Mouse (Mus musculus) kidney, adult 2 months (tissue): ENCODE measurements around the gene Rassf3. TPM values are rescaled to one million over a fixed set of nuclear protein-coding genes. Genes with fewer than 3 reads are reported as not detected.

ENCODE experiments used
- DNase-seq: peaks from one replicate; pipeline ENCODE4 v3.0.0; 2021
- H3K27ac ChIP-seq: fragments of 200-500 bp; 2 replicates; pipeline ENCODE4 v1.5.1; 2012; ENCODE audit warnings: low read depth, low read length, control low read depth, inconsistent platforms; ENCODE audit not compliant: insufficient read depth
- H3K27me3 ChIP-seq: fragments of 200-500 bp; replicated peaks from 2 replicates; pipeline ENCODE4 v1.6.1; 2012; ENCODE audit warnings: mild to moderate bottlenecking, moderate library complexity, low read length, inconsistent platforms; ENCODE audit not compliant: control insufficient read depth, insufficient read depth
- H3K36me3 ChIP-seq: fragments of 200-500 bp; 2 replicates; pipeline ENCODE4 v1.6.1; 2012; ENCODE audit warnings: mild to moderate bottlenecking, moderate library complexity, low read length, inconsistent platforms; ENCODE audit not compliant: control insufficient read depth, insufficient read depth
- H3K4me1 ChIP-seq: fragments of 200-500 bp; 2 replicates; pipeline ENCODE4 v1.6.1; 2011; ENCODE audit warnings: low read length; ENCODE audit not compliant: control insufficient read depth, insufficient read depth
- H3K4me3 ChIP-seq: fragments of 200-500 bp; 2 replicates; pipeline ENCODE4 v1.5.1; 2011; ENCODE audit warnings: mild to moderate bottlenecking, low read depth, low read length, control low read depth; ENCODE audit not compliant: insufficient read depth
- CTCF ChIP-seq: fragments of 200-500 bp; conservative IDR thresholded peaks from 2 replicates; pipeline ENCODE4 v1.5.1; 2011; ENCODE audit warnings: low read depth, mild to moderate bottlenecking, control low read depth, low read length, moderate library complexity, mixed read lengths; ENCODE audit not compliant: insufficient read depth, insufficient read length
- POLR2A ChIP-seq: fragments of 200-500 bp; IDR thresholded peaks from one replicate; pipeline ENCODE4 v1.6.1; 2011; ENCODE audit warnings: low read depth, low read length, control low read depth
- WGBS: fragments of 180-500 bp; shearing (Covaris S2); methylation state at CpG from one replicate; pipeline ENCODE4 v1.1.7; 2018; 5-methylcytosine and 5-hydroxymethylcytosine counted together
- polyA plus RNA-seq: library from polyadenylated mRNA; depleted of rRNA; stranded (reverse); fragments of >200 nt; gene quantifications from 2 replicates; pipeline ENCODE4 v1.2.3, GENCODE M21; 2012

Rassf3 gene
- polyA plus RNA-seq, 1 experiment = 35.3 TPM

GRCm38 (mm10) chr10:121428011-121428711, 48.0 kb downstream of the Rassf3 start:
- Histone ChIP-seq H3K27ac (peak overlapping the region; percentile 13), H3K36me3 (no peaks in the 10 kb centered on the region), H3K4me1 (peaks cover 52% of the 10 kb centered on the region), H3K4me3 (no peak overlapping the region), H3K27me3 (no peaks in the 10 kb centered on the region)
- TF ChIP-seq CTCF = no peak
- no peak for TF ChIP-seq POLR2A
- 68% methylated on average over 15 of the region's 15 CpGs for WGBS
- no peak for DNase-seq

- peak; percentile 34 for DNase-seq
- WGBS = 65% methylated on average over 5 of the region's 5 CpGs
- Histone ChIP-seq H3K4me3 (no peak overlapping the region), H3K27ac (peak overlapping the region; percentile 24; the same call in 1 of the 2 replicates), H3K4me1 (peaks cover 48% of the 10 kb centered on the region), H3K36me3 (no peaks in the 10 kb centered on the region), H3K27me3 (no peaks in the 10 kb centered on the region)
- TF ChIP-seq CTCF (peak; percentile 51), POLR2A (no peak)
These were observed 49.0 kb downstream of the Rassf3 start for GRCm38 (mm10) chr10:121427136-121427535.

DNA sequence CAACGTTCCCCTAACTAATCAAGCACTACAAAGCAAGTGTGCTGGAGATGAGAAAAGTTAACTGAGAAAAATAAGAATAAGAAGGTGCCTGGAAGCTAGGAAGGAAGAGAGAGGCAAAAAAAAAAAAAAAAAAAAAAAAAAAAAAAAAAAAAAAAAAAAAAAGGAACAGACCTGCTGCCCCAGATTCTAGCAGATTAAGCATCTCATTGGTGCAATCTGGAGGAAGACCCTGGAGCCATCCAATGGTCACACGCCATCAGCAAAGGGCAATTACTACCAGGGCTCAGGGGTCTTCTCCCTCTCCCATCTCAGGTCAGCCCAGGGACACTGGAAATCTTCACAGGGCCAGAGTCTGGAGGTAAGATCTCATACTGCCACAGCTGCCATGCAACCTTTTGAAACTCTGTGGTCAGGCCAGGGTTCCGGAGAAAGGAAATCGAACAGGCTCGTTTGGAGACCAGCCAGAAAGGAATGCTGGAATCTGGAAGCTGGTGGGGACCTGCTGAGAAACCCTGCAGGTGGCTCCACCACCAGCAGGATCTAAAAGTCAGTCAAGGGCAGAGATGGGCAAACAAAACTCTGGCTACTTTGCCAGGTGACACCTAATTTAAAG, 49.6 kb downstream of the Rassf3 start:
- no peak for TF ChIP-seq POLR2A
- no peak for TF ChIP-seq CTCF
- WGBS = 20% methylated on average over 5 of the region's 5 CpGs

GRCm38 (mm10) chr10:121425506-121426025, 50.6 kb downstream of the Rassf3 start:
- DNase-seq = no peak
- no peak for TF ChIP-seq CTCF
- TF ChIP-seq POLR2A = no peak
- no peaks in the 10 kb centered on the region for H3K36me3 ChIP-seq
- H3K27ac ChIP-seq = no peak overlapping the region
- H3K4me1 ChIP-seq = peaks cover 48% of the 10 kb centered on the region
- H3K27me3 ChIP-seq = no peaks in the 10 kb centered on the region
- H3K4me3 ChIP-seq = no peak overlapping the region
- WGBS = 79% methylated on average over 14 of the region's 14 CpGs

More for the DNA sequence above, 49.6 kb downstream of the Rassf3 start:
- no peak overlapping the region for H3K4me3 ChIP-seq
- no peaks in the 10 kb centered on the region for H3K36me3 ChIP-seq
- H3K27ac ChIP-seq = peak overlapping the region; percentile 24; the same call in 1 of the 2 replicates
- no peaks in the 10 kb centered on the region for H3K27me3 ChIP-seq
- peak; percentile 81 for DNase-seq
- H3K4me1 ChIP-seq = peaks cover 52% of the 10 kb centered on the region

DNA sequence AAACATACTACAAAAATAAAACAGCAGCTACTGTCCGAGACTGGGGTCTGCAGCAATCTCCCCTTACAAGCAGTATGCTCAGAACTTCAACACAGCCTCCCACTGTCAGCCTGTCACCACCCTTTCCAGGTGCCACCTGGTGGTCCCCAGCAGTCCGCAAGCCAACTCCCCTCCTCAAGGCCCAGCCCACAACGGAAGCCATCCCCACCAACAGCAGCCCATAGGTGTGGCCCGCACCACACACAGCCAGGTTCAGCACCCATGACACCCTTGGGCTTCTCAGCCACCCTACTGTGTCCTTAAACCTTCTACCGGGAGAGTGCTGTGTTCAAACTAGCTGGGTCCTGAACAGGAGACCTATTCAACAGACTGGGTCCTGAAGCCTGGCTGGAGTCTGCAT, 51.1 kb downstream of the Rassf3 start:
- Histone ChIP-seq H3K4me3 (no peak overlapping the region), H3K4me1 (peaks cover 43% of the 10 kb centered on the region), H3K27ac (no peak overlapping the region), H3K27me3 (no peaks in the 10 kb centered on the region), H3K36me3 (no peaks in the 10 kb centered on the region)
- TF ChIP-seq POLR2A (no peak), CTCF (no peak)
- no peak for DNase-seq
- WGBS = 96% methylated on average over 5 of the region's 5 CpGs

- H3K36me3 ChIP-seq = no peaks in the 10 kb centered on the region
- H3K4me3 ChIP-seq = no peak overlapping the region
- H3K27me3 ChIP-seq = no peaks in the 10 kb centered on the region
- H3K4me1 ChIP-seq = peaks cover 38% of the 10 kb centered on the region
- WGBS = 80% methylated on average over 3 of the region's 3 CpGs
- DNase-seq = no peak
- TF ChIP-seq POLR2A (no peak), CTCF (no peak)
- H3K27ac ChIP-seq = no peak overlapping the region
These were observed 51.7 kb downstream of the Rassf3 start for GRCm38 (mm10) chr10:121424455-121424854.

DNA sequence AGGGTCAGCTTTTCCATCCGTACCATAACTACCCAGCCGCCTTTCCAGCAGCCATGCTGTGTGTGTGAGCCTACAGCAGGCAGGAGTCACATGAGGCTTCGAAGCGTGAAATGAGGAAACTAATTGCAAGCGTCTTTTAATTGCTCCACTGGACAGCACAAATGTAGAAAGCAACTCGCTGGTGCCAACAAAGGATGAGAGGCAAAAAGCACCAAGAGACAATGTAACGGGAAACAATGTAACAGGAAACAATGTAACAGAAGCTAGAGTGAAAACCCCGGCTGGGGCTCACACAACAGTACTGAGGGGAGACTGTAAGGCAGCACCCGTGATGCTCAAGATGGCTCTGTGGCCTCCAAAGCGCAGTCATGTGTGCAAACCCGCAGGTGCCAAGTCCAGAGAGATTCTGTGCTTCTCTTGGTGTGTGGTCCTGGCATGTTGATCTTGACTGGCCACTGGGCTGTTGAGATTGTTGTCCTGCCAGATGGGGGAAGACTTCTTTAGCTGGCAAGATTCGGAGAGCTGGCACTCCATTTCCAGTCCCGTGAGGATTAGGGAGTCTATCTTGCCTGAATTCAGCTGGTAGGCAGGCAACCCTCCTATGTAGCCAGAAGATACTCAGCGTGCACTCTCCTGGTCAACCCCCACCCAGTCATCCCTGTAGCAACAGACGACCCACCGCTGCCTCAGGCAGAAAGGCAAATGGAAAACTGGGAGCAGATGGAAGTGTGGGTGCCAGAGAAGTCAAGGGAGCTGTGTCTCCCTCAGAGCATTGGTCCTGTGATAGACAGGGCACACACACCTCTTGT, 52.4 kb downstream of the Rassf3 start:
- H3K4me1 ChIP-seq = peaks cover 34% of the 10 kb centered on the region
- H3K36me3 ChIP-seq = no peaks in the 10 kb centered on the region
- H3K27me3 ChIP-seq = no peaks in the 10 kb centered on the region
- H3K27ac ChIP-seq = peak overlapping the region; percentile 5; the same call in 1 of the 2 replicates
- TF ChIP-seq POLR2A (no peak), CTCF (no peak)
- 46% methylated on average over 16 of the region's 16 CpGs for WGBS
- H3K4me3 ChIP-seq = no peak overlapping the region
- peak; percentile 68 for DNase-seq
